Mouse (Mus musculus) B cell, adult (primary cell): ENCODE measurements around the gene Vmn2r94. TPM values are rescaled to one million over a fixed set of nuclear protein-coding genes. Genes with fewer than 3 reads are reported as not detected.

ENCODE experiments used
- total RNA-seq: library from RNA; stranded (reverse); gene quantifications from 4 replicates; pipeline ENCODE4 v1.2.4, GENCODE M21; 2023; ENCODE audit not compliant: inconsistent age

Vmn2r94 gene
- total RNA-seq = not detected in 4 replicates

DNA sequence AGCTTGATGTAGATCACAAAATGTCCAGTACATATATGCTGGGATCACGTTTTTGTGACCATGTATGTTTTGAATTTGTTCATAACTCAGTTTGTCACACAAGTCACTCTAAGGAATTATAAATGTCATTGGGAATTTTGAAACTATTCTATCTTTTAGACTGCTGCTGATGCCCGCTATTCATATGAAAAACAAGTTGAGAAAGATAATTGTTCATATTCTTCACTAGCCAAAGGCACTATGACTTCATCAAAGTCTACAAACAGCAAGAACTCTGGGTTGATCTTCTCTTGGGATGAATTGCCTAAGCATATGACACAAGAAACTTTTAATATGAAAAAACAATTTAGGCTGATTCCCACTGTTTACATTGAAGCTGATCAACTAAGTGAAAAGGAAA, at the start of gene Vmn2r94:
Gene Vmn2r94 (minus strand): TSS at position 101 of the 400 bp plus-strand sequence.

DNA sequence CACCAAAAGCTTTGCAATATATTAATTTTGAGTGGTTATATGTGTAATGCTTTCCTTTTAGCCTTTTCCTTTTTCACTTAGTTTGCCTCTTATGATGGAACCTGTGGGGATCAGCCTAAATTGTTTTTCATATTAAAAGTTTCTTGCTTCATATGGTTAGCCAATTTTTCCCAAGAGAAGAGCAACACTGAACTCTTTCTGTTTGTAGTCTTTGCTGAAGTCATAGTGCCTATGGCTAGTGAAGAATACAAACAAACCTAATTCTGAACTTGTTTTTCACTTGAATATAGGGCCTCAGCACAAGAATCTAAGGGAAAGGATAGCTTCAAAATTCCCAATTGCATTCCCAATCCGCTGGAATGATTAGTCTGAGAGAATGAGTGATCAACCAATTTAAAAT, 20.2 kb upstream of the Vmn2r94 start, which contains the start of gene Vmn2r93:
Gene Vmn2r93 (plus strand): TSS at position 301 of the 400 bp plus-strand sequence.

Other genes starting within 250 kb of the Vmn2r94 start
- not detected in 4 replicates for gene Vmn2r124, start 228.3 kb downstream of the Vmn2r94 start, total RNA-seq
- gene Vmn2r91, start 192.7 kb downstream of the Vmn2r94 start, total RNA-seq = not detected in 4 replicates
- gene Vmn2r92, start 125.9 kb downstream of the Vmn2r94 start, total RNA-seq = not detected in 4 replicates
- gene Vmn2r93, start 20.3 kb upstream of the Vmn2r94 start, total RNA-seq = not detected in 4 replicates
- 0.06 TPM in 1 of 4 replicates, not detected in the others for gene Vmn2r95, start 146.3 kb upstream of the Vmn2r94 start, total RNA-seq